Mouse (Mus musculus) T-helper 2 cell (primary cell): Measurements from ENCODE around the gene Ccdc39.

ENCODE experiments used
- in situ Hi-C: fragments of 300-600 bp; cut with MboI, MseI; formaldehyde crosslinking; loops from one replicate; pipeline ENCODE4 v1.15.1; 2025; ENCODE audit warnings: high pct_unique_total_duplicates

Ccdc39 gene

DNA sequence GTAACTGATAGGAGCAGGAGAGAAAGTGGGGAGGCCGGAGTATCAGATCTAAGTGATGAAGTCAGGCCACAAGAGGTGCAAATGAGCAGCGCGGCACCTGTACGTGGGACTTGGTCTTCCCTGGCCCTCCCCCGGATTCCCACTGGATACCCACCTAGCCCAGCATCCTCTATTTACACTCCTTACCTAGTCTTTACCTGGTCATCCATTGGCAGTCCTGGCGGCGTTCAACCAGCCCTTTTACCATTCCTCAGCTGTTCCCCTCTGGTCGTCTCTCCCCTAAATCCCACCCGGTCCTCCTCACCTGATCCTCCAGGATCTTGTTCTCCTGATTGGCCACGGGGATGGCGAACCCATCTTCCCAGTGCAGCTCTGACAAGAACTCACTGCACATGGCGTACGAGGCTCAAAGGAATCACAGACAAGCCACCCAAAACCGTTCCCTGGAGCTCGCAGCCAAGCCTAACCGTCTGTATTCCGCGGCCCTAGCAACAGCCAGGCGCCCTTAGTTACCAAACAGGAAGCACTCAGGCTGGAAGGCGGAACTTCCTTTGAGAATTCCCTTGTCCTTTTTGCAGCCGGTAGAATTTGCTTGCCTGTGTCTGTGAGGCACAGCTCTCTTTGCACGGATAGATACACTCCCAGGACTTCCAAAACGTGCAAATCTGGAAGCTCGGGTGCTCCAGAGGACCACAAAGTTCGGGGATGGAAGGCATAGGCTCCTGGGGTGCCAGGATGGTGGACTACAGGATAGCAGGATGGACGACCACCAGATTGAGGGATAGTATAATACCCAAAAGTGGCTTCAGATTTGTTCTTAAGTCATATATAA, at the start of gene Ccdc39:
Gene Ccdc39, minus strand, starts transcription at position 510 of the 832 bp plus-strand sequence.
- in situ Hi-C loops = loop anchor here (25.0 kb wide), 1 partner anchor 1643 kb away; no protein-coding TSS in a partner anchor

DNA sequence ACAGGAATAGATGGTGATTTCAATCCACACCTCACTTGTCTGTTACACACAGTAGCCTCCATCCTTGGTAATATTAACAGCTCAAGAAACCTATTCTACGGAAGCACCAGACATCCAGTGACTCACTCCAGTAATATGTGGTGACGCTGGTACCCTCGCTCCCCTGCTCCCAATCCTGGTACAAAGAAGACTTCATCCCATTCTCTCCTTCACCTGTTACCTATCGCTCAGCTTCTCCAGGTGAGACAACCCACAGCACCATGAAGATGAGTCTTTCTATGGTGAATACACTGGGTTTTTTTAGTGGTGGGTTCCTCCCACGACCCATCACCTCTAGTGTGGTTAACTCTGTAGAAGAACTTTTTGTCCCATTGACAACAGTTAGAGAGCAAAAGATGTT, 49.3 kb upstream of the Ccdc39 start:
- in situ Hi-C loops = no loop called here

- in situ Hi-C loops = no loop called here
Observed at GRCm38 (mm10) chr3:33887438-33887837, 43.3 kb upstream of the Ccdc39 start.

DNA sequence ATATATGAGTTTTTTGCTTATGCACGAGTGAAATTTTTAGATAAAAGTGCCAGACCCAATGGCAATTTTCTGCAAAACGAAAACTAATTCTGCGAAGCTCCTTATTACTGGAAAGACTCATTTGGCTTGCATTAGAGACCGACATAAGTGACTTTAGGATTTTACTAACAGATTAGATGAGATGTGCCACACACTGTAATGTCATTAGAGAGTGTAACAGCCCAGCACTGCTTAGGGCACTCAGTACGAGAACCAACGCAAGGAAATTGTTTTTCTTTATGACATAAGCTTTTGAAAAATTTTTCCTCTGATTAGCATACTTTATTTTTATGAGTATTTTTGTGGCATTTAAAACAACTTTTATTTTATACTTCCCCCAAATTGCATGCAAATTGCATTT, 39.0 kb upstream of the Ccdc39 start:
- in situ Hi-C loops = no loop called here

DNA sequence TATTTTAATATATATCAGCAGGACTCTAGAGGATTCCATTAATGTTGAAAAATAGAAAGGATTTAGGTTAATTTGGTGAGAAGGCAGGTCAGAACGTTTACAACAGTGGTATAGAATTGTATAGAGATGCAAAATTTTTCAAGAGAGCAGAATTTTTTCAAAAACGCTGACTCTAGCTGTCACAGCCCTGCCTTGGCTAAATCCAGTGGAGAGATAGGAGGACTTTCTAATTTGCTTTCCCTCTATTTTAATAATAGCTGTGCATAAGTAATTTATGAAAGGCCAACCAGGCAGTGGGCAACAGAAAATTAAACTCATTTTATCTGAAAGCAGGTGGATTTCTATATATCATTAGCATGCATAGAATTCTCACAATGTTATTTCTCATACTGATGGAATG, 38.6 kb upstream of the Ccdc39 start:
- in situ Hi-C loops = no loop called here

- in situ Hi-C loops = no loop called here
Observed at GRCm38 (mm10) chr3:33878661-33879060, 34.6 kb upstream of the Ccdc39 start.

GRCm38 (mm10) chr3:33874456-33875286, 30.6 kb upstream of the Ccdc39 start:
- in situ Hi-C loops = no loop called here

GRCm38 (mm10) chr3:33873837-33874236, 29.7 kb upstream of the Ccdc39 start:
- in situ Hi-C loops = no loop called here

DNA sequence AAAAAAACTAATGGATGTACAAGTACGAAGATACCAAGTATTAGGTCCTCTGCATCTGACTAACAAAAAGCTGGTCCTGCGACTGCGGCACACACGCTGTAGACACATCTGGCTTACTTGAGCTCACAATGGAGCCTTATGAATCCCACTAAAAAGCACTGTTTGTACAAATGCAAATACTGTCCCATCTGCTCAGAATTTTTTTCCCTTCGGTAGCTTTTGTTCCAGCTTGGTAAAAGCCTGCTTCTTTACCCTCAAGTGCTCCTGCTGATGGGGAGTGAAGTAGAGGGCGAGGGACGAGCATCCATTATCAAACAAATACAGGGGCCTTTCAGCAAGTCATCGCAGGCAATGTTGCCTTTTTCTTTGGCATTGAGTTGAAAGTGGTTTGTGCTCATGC, 29.3 kb upstream of the Ccdc39 start:
- in situ Hi-C loops = no loop called here

- in situ Hi-C loops = no loop called here
Observed at GRCm38 (mm10) chr3:33864000-33864540, 20.0 kb upstream of the Ccdc39 start.

DNA sequence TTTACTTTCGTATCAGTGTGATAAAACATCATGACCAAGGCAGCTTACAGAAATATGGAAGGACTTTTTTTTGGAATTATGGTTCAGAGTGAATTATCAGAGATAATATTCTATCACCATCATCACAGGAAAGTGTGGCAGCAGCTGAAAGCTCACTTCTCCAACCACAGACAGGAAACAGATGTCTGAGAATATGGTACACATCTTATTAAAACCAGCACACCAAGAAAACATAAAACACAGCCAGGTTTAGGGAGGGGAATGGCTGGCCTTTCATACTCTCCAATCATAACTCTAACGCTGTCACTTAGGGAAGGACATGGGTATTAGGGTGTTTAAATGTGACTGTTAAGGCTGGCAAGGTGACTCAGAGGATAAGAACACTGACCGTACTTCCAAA, 14.8 kb upstream of the Ccdc39 start:
- in situ Hi-C loops = no loop called here

DNA sequence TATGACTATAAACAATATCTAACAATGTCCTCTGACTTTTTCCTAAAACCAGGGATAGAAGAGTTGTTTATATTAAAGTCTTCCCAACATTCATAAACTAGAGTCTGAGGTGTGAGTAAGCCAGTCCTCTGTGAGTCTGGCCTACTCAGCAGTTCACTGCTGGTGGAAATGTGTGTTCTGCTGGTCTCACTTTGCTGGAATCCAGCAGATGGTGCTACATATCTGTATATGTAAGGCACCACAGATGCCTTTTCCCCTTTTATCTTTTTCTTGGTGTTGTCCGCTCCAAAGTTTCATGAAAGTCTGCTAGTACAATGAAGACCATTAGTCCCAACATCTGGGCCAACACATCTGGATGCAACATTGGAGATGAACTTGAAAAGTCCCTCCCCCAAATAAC, 9.0 kb upstream of the Ccdc39 start:
- in situ Hi-C loops = no loop called here

DNA sequence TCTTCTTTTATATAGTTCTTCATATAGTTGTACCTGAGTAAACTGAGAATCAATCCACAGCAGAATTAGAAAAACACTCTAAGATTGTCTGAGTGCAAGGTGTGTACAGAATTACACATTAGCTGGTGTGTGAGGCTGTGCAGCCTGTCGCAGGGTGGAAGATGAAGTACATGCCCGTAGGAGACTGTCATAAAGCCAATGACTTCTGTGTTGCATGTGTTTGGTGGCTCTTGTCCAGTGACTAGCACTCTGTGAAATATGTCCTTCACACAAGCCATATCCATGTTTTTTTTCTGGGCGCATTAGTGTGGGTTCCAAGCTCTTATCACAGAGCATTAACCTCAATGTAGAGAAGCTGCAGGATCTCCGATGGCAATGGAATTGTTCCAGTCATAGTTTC, 6.7 kb upstream of the Ccdc39 start:
- in situ Hi-C loops = no loop called here

DNA sequence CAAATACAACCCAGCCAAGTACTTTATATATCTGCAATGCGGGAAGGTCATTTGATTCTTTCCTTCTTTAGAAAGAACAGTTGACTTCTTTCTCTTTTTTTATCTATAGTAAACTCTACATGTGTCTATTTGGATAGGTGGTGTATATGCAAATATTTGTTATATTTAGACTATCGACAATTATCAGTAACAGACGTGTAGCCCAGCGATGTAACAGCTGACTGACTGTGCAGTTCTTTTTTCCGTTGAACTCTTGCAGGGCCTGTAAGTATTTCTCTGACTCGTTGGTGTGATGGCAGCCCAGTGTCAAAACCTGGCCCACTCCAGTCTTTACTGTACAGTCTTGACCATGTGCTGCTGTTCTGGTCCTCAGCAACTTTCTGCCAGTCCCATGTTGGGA, 2.5 kb upstream of the Ccdc39 start:
- in situ Hi-C loops = loop anchor here (25.0 kb wide), 1 partner anchor 1641 kb away; no protein-coding TSS in a partner anchor

DNA sequence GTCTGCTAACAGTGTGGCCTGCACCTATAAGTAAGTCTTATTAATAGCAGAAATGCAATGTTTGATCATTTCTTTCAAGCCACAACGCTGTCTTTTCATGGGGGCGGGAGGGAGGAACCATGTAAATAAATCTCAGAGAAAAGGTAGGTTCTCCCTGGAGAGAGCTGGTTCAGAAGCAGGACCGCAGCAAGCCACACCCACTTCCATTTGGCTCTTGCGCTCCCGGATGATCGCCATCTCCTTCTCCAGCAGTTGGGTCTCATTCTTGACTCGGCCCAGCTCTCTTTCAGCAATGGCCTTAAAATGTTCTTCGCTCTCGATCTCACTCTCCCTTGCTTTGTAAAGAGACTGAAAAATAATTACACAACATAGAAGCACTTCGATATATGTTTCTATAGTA, 5.2 kb downstream of the Ccdc39 start:
- in situ Hi-C loops = loop anchor here (25.0 kb wide), 1 partner anchor 1648 kb away; no protein-coding TSS in a partner anchor

- in situ Hi-C loops = loop anchor here (25.0 kb wide), 1 partner anchor 1651 kb away; no protein-coding TSS in a partner anchor
Observed at GRCm38 (mm10) chr3:33836576-33836975, 7.5 kb downstream of the Ccdc39 start.

GRCm38 (mm10) chr3:33832351-33832750, 11.8 kb downstream of the Ccdc39 start:
- in situ Hi-C loops = loop anchor here (25.0 kb wide), 1 partner anchor 1655 kb away; no protein-coding TSS in a partner anchor

GRCm38 (mm10) chr3:33824135-33824946, 19.8 kb downstream of the Ccdc39 start:
- in situ Hi-C loops = loop anchor here (5.0 to 25.0 kb wide), 2 partner anchors 93 to 1312 kb away; partner anchors contain the start of gene Zfp639

DNA sequence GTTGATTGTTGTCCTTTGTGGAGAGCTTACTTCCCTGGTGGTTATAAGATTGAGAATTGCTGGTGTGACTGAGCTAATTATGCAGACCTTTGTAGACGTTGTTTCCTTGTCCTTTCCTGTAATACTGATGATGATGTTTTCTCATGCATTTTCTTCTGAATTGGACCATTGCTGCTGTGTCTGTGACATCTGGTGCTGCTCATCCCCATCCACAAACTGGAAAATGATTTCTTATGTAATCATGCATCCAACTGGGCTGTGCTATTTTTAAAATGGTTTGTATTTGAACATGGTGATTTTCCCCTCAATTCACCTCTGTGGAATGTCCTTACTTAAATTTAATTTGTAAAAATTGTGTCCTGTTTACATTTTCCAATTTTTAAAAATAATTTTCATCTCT, 37.0 kb downstream of the Ccdc39 start:
- in situ Hi-C loops = loop anchor here (25.0 kb wide), 1 partner anchor 1295 kb away; the partner anchor contains the start of gene Zfp639

- in situ Hi-C loops = loop anchor here (25.0 kb wide), 1 partner anchor 1288 kb away; the partner anchor contains the start of gene Zfp639
Observed at GRCm38 (mm10) chr3:33800513-33800820, 43.6 kb downstream of the Ccdc39 start.
